Mouse (Mus musculus) C2C12 (cell line): ENCODE results near the gene Rad17.

Source experiments
- CEBPB ChIP-seq: IDR thresholded peaks from one replicate; pipeline ENCODE4 v1.6.1; 2011; ENCODE audit warnings: low read depth, mild to moderate bottlenecking, control low read depth, moderate library complexity
- CTCF ChIP-seq: IDR thresholded peaks from one replicate; pipeline ENCODE4 v1.5.1; 2011; ENCODE audit not compliant: control insufficient read depth, insufficient read depth, insufficient read length
- FOSL1 ChIP-seq: IDR thresholded peaks from one replicate; pipeline ENCODE4 v1.8.0; 2011; ENCODE audit warnings: mild to moderate bottlenecking, low read length; ENCODE audit not compliant: poor library complexity, insufficient read depth, severe bottlenecking
- MAX ChIP-seq: IDR thresholded peaks from one replicate; pipeline ENCODE4 v1.6.1; 2011; ENCODE audit warnings: mild to moderate bottlenecking, control low read depth
- MYOD1 ChIP-seq: IDR thresholded peaks from one replicate; pipeline ENCODE4 v1.6.1; 2011; ENCODE audit warnings: low read depth; ENCODE audit not compliant: control insufficient read depth, insufficient read length
- MYOG ChIP-seq: IDR thresholded peaks from one replicate; pipeline ENCODE4 v1.6.1; 2011; ENCODE audit not compliant: control insufficient read depth, insufficient read length; ENCODE audit errors: extremely low read depth
- USF1 ChIP-seq: IDR thresholded peaks from one replicate; pipeline ENCODE4 v1.6.1; 2011; ENCODE audit warnings: low read depth, mild to moderate bottlenecking, control low read depth, moderate library complexity

DNA sequence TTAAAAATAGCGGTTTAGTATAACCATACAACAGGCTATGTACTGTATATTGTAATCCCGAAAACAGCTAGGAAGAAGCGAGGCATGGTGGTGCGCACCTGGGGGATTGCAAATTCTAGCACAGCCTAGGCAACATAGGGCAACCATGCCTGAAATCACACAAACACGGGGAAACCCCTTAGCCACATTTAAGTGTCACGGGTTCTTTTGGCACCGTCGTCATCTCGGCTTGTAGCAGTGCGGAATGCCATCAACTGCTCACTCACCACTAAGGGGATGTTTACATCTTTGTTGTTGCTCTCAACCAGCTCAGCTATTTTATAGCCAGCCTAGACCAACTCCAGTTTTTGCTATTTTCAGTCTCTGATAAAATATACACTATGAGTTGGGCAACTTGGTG is 48.0 kb upstream of the Rad17 start:
- TF ChIP-seq CTCF (no peak), USF1 (no peak), MYOD1 (no peak), MAX (no peak), FOSL1 (no peak), CEBPB (no peak), MYOG (no peak)
